Mouse (Mus musculus) forebrain, embryonic 13.5 days (tissue): ENCODE results near the gene Urm1. TPM values are rescaled to one million over a fixed set of nuclear protein-coding genes. Genes with fewer than 3 reads are reported as not detected.
"Not testable (repeated sequence)": the region's sequence is repeated elsewhere in the genome, so short reads cannot be mapped to it uniquely, and the experiment has no call there.

ENCODE experiments used
- ATAC-seq: fragments of 200-750 bp; cut with Nextera tagmentation; 2 replicates; pipeline ENCODE4 v1.8.0; 2017
- H3K27ac ChIP-seq: fragments of 300-500 bp; sonication (generic); 2 replicates; pipeline ENCODE4 v1.5.1; 2015; ENCODE audit warnings: inconsistent platforms, mild to moderate bottlenecking, moderate library complexity
- H3K27me3 ChIP-seq: fragments of 300-500 bp; sonication (generic); 2 replicates; pipeline ENCODE4 v1.6.1; 2015; ENCODE audit warnings: mild to moderate bottlenecking, inconsistent platforms
- H3K36me3 ChIP-seq: fragments of 300-500 bp; sonication (generic); 2 replicates; pipeline ENCODE4 v1.6.1; 2015; ENCODE audit warnings: mild to moderate bottlenecking, inconsistent platforms; ENCODE audit not compliant: poor library complexity, severe bottlenecking
- H3K4me1 ChIP-seq: fragments of 300-500 bp; sonication (generic); 2 replicates; pipeline ENCODE4 v1.6.1; 2015; ENCODE audit warnings: inconsistent platforms
- H3K4me2 ChIP-seq: fragments of 300-500 bp; sonication (generic); 2 replicates; pipeline ENCODE4 v1.6.1; 2015; ENCODE audit warnings: inconsistent platforms, mild to moderate bottlenecking, moderate library complexity
- H3K4me3 ChIP-seq: fragments of 300-500 bp; sonication (generic); 2 replicates; pipeline ENCODE4 v1.5.1; 2015; ENCODE audit warnings: mild to moderate bottlenecking, inconsistent platforms
- H3K9ac ChIP-seq: fragments of 300-500 bp; sonication (generic); 2 replicates; pipeline ENCODE4 v1.6.1; 2015; ENCODE audit warnings: mild to moderate bottlenecking, inconsistent platforms
- H3K9me3 ChIP-seq: fragments of 300-500 bp; sonication (generic); replicated peaks from 2 replicates; pipeline ENCODE4 v1.6.1; 2016; ENCODE audit warnings: inconsistent platforms
- WGBS: fragments of 180-500 bp; shearing (Covaris S2); methylation state at CpG from one replicate; pipeline ENCODE4 v1.1.7; 2015; 5-methylcytosine and 5-hydroxymethylcytosine counted together
- polyA plus RNA-seq: library from polyadenylated mRNA; unstranded; fragments of >200 nt; fragmentation: Nextera tagmentation; extraction: Ambion mirVana; gene quantifications from 2 replicates; pipeline ENCODE4 v1.2.1, GENCODE M21; 2015

The Urm1 gene
- 18.7 and 20.1 TPM in 2 replicates for polyA plus RNA-seq

- Histone ChIP-seq H3K27ac (peak within 1 kb of the TSS; percentile 94), H3K36me3 (peaks cover 17% of the 10 kb centered on the region), H3K4me1 (peaks cover 21% of the 10 kb centered on the region), H3K27me3 (peaks cover 7% of the 10 kb centered on the region; the same call in 1 of the 2 replicates), H3K9ac (peak within 1 kb of the TSS; percentile 70), H3K9me3 (no peaks in the 10 kb centered on the region), H3K4me3 (peak within 1 kb of the TSS; percentile 40), H3K4me2 (peak within 1 kb of the TSS; percentile 70)
- WGBS = 1% methylated on average over 35 of the region's 35 CpGs
- ATAC-seq = peak; percentile 76
Observed at GRCm38 (mm10) chr2:29820025-29820817, at the start of gene Urm1. Gene Urm1 (plus strand): TSS chr2:29820075.

- no peak overlapping the region for H3K4me2 ChIP-seq
- H3K9ac ChIP-seq = no peak overlapping the region
- H3K27me3 ChIP-seq = no peaks in the 10 kb centered on the region
- H3K9me3 ChIP-seq = no peaks in the 10 kb centered on the region
- no peak for ATAC-seq
- no peaks in the 10 kb centered on the region for H3K4me1 ChIP-seq
- peaks cover 15% of the 10 kb centered on the region for H3K36me3 ChIP-seq
- H3K27ac ChIP-seq = no peak overlapping the region
- no peak overlapping the region for H3K4me3 ChIP-seq
Observed at GRCm38 (mm10) chr2:29770162-29770561, 49.7 kb upstream of the Urm1 start.

- no peak for ATAC-seq
- H3K4me3 ChIP-seq = no peak overlapping the region
- H3K4me2 ChIP-seq = no peak overlapping the region
- H3K4me1 ChIP-seq = no peaks in the 10 kb centered on the region
- no peak overlapping the region for H3K9ac ChIP-seq
- H3K27me3 ChIP-seq = no peaks in the 10 kb centered on the region
- 89% methylated on average over 8 of the region's 8 CpGs for WGBS
- H3K27ac ChIP-seq = no peak overlapping the region
- H3K36me3 ChIP-seq = peaks cover 28% of the 10 kb centered on the region
- H3K9me3 ChIP-seq = no peaks in the 10 kb centered on the region
Observed at GRCm38 (mm10) chr2:29771611-29772461, 48.0 kb upstream of the Urm1 start.

- WGBS = 95% methylated on average over 4 of the region's 4 CpGs
- Histone ChIP-seq H3K36me3 (peaks cover 43% of the 10 kb centered on the region), H3K27ac (no peak overlapping the region), H3K4me1 (no peaks in the 10 kb centered on the region), H3K27me3 (no peaks in the 10 kb centered on the region), H3K4me3 (no peak overlapping the region), H3K9ac (no peak overlapping the region), H3K4me2 (no peak overlapping the region), H3K9me3 (no peaks in the 10 kb centered on the region)
- no peak for ATAC-seq
Observed at GRCm38 (mm10) chr2:29773323-29773722, 46.6 kb upstream of the Urm1 start.

GRCm38 (mm10) chr2:29781256-29781655 lies 38.6 kb upstream of the Urm1 start:
- not testable (repeated sequence) for H3K27me3 ChIP-seq, H3K4me2 ChIP-seq, ATAC-seq, H3K4me1 ChIP-seq, H3K9ac ChIP-seq, H3K9me3 ChIP-seq, H3K27ac ChIP-seq, H3K4me3 ChIP-seq
- 98% methylated on average over 2 of the region's 2 CpGs for WGBS
- peaks cover 97% of the 10 kb centered on the region for H3K36me3 ChIP-seq

GRCm38 (mm10) chr2:29784290-29784689 lies 35.6 kb upstream of the Urm1 start:
- ATAC-seq = no peak
- peaks cover 68% of the 10 kb centered on the region for H3K36me3 ChIP-seq

GRCm38 (mm10) chr2:29787104-29787917 lies 32.6 kb upstream of the Urm1 start, which contains the start of gene Coq4:
Gene Coq4 (plus strand): TSS chr2:29787493.
- Histone ChIP-seq H3K27ac (peak within 1 kb of the TSS; percentile 59), H3K9me3 (no peaks in the 10 kb centered on the region), H3K4me1 (peaks cover 21% of the 10 kb centered on the region), H3K4me2 (peak within 1 kb of the TSS; percentile 89), H3K9ac (peak within 1 kb of the TSS; percentile 80), H3K27me3 (no peaks in the 10 kb centered on the region), H3K4me3 (peak within 1 kb of the TSS; percentile 81), H3K36me3 (peaks cover 64% of the 10 kb centered on the region)
- peak; percentile 94 for ATAC-seq
- 2% methylated on average over 31 of the region's 31 CpGs for WGBS

More at GRCm38 (mm10) chr2:29784290-29784689, 35.6 kb upstream of the Urm1 start:
- H3K27me3 ChIP-seq = no peaks in the 10 kb centered on the region
- WGBS = 68% methylated on average over 4 of the region's 4 CpGs
- no peak overlapping the region for H3K4me2 ChIP-seq
- H3K9ac ChIP-seq = no peak overlapping the region
- no peak overlapping the region for H3K27ac ChIP-seq
- no peaks in the 10 kb centered on the region for H3K9me3 ChIP-seq
- H3K4me3 ChIP-seq = no peak overlapping the region
- H3K4me1 ChIP-seq = peaks cover 20% of the 10 kb centered on the region

GRCm38 (mm10) chr2:29787937-29788681 lies 31.8 kb upstream of the Urm1 start, which contains the start of gene Trub2:
Gene Trub2 (minus strand): TSS chr2:29788502.
- Histone ChIP-seq H3K4me1 (peaks cover 21% of the 10 kb centered on the region), H3K27ac (peak within 1 kb of the TSS; percentile 59), H3K9ac (peak within 1 kb of the TSS; percentile 80), H3K9me3 (no peaks in the 10 kb centered on the region), H3K36me3 (peaks cover 63% of the 10 kb centered on the region), H3K27me3 (no peaks in the 10 kb centered on the region), H3K4me3 (peak within 1 kb of the TSS; percentile 81), H3K4me2 (peak within 1 kb of the TSS; percentile 89)
- peak; percentile 87 for ATAC-seq
- under 1% methylated on average over 45 of the region's 45 CpGs for WGBS

GRCm38 (mm10) chr2:29792772-29793487 lies 26.9 kb upstream of the Urm1 start:
- no peak for ATAC-seq
- Histone ChIP-seq H3K27me3 (no peaks in the 10 kb centered on the region), H3K9ac (no peak overlapping the region), H3K4me1 (peaks cover 11% of the 10 kb centered on the region), H3K9me3 (no peaks in the 10 kb centered on the region), H3K36me3 (peaks cover 61% of the 10 kb centered on the region), H3K4me2 (no peak overlapping the region), H3K27ac (no peak overlapping the region), H3K4me3 (no peak overlapping the region)
- WGBS = 98% methylated on average over 2 of the region's 2 CpGs

- Histone ChIP-seq H3K9me3 (no peaks in the 10 kb centered on the region), H3K27ac (peak within 1 kb of the TSS; percentile 90), H3K36me3 (peaks cover 36% of the 10 kb centered on the region), H3K4me2 (peak within 1 kb of the TSS; percentile 88), H3K4me1 (peaks cover 18% of the 10 kb centered on the region), H3K9ac (peak within 1 kb of the TSS; percentile 95), H3K27me3 (0 out of 2 replicates have a peak, but pooled peaks cover 4% of the 10 kb centered on the region), H3K4me3 (peak within 1 kb of the TSS; percentile 79)
- ATAC-seq = peak; percentile 98
- 8% methylated on average over 20 of the region's 28 CpGs for WGBS
Observed at GRCm38 (mm10) chr2:29802075-29802826, 17.6 kb upstream of the Urm1 start, which contains the start of gene Slc27a4. Gene Slc27a4 (plus strand): TSS chr2:29802634.
